Mouse (Mus musculus) spleen, adult 2 months (tissue): ENCODE measurements at regions not wholly inside any gene's neighbourhood (a gene's known extent, or its start where the extent isn't known, plus 50 kb on each side); places are given as distances from the start of the nearest gene placed in this dataset.
"Not testable (repeated sequence)": the region's sequence is repeated elsewhere in the genome, so short reads cannot be mapped to it uniquely, and the experiment has no call there.

Experiments used
- CTCF ChIP-seq: fragments of 200-500 bp; IDR thresholded peaks from 2 replicates; pipeline ENCODE4 v1.5.1; 2011; ENCODE audit warnings: mild to moderate bottlenecking, inconsistent platforms; ENCODE audit not compliant: insufficient read depth, insufficient read length, insufficient replicate concordance; ENCODE audit errors: extremely low read depth
- POLR2A ChIP-seq: fragments of 200-500 bp; IDR thresholded peaks from 2 replicates; pipeline ENCODE4 v1.6.1; 2011; ENCODE audit warnings: low read depth, low read length, inconsistent platforms

DNA sequence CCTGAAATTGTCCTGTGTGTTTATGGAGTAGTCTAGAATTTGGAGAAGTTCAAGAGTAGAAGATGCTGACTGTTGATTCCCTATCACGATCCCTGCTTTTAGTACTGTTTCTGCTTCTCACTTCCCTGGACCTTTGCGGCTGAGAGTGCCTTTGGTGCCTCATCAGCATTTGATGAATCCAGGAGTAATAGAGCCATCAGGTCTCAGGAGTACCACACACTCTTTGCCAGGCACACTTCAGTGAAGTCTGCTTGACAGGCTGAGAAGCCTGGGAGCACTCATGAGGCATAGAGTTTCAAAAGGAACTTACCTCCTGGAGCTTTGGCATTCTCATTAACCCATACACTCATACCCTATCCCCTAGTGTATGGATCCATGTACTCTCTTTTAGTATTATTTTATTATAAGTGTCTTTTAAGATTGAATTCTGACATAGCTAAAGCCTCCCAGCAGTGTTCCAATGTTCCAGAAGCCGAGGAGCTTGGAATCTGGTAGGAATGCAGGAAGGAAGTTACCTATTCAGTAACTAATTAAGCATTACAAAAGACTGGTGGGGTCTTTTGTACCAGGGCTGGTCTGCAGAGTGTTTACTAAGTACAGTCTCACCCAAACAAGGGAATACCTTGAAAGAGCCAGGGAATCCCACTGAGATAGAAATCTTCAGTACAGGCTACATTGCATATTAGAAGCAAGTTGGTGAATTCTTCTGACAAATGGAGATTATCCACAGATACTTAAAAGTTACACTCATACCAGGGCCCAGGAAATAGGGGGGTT lies 139.7 kb downstream of the Tex13c3 start:
- not testable (repeated sequence) for TF ChIP-seq CTCF, POLR2A
